Mouse (Mus musculus): ENCODE data around the gene Bcl2a1b.

Bcl2a1b gene

DNA sequence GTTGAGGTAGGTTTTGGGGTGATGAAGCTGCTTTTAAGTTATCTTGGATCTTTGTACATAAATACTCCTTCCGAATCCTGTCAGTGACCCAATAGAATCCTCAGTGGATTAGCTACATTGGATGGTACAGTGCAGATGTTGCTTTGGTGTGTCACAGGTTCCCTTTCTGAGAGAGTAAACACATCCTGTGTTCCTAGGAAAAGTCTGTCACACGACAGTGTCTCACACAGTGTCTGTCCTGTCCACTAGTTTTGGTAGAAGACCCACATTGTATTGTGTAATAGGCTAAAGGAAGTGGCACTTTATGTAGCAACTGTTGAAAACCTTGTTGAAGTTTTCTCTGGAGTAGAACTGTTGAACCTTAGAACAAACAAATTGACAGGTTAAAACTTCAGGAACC lies 54.4 kb downstream of the Bcl2a1b start:
- DNase-seq (ENCODE audit: low spot score) = no peak

- no peak for DNase-seq (ENCODE audit: low spot score)
These were observed 57.7 kb downstream of the Bcl2a1b start for GRCm38 (mm10) chr9:89256556-89257335.
